Mouse (Mus musculus) lung, embryonic 15.5 days (tissue): ENCODE data around the gene Chmp2b. TPM values are rescaled to one million over a fixed set of nuclear protein-coding genes. Genes with fewer than 3 reads are reported as not detected.

Source experiments
- ATAC-seq: fragments of 200-750 bp; cut with Nextera tagmentation; 2 replicates; pipeline ENCODE4 v1.8.0; 2017; ENCODE audit warnings: moderate number of reproducible peaks, borderline replicate concordance; ENCODE audit not compliant: low FRiP score, low TSS enrichment; ENCODE audit errors: extremely low read depth
- H3K27ac ChIP-seq: fragments of 300-500 bp; sonication (generic); 2 replicates; pipeline ENCODE4 v1.5.1; 2015; ENCODE audit warnings: moderate library complexity, mild to moderate bottlenecking, inconsistent platforms
- H3K27me3 ChIP-seq: fragments of 300-500 bp; sonication (generic); 2 replicates; pipeline ENCODE4 v1.6.1; 2015; ENCODE audit warnings: inconsistent platforms
- H3K36me3 ChIP-seq: fragments of 300-500 bp; sonication (generic); 2 replicates; pipeline ENCODE4 v1.6.1; 2015; ENCODE audit warnings: inconsistent platforms
- H3K4me1 ChIP-seq: fragments of 300-500 bp; sonication (generic); 2 replicates; pipeline ENCODE4 v1.6.1; 2015; ENCODE audit warnings: inconsistent platforms
- H3K4me2 ChIP-seq: fragments of 300-500 bp; sonication (generic); 2 replicates; pipeline ENCODE4 v1.6.1; 2015; ENCODE audit warnings: inconsistent platforms, mild to moderate bottlenecking, moderate library complexity
- H3K4me3 ChIP-seq: fragments of 300-500 bp; sonication (generic); 2 replicates; pipeline ENCODE4 v1.5.1; 2015; ENCODE audit warnings: mild to moderate bottlenecking, inconsistent platforms
- H3K9ac ChIP-seq: fragments of 300-500 bp; sonication (generic); 2 replicates; pipeline ENCODE4 v1.6.1; 2015; ENCODE audit warnings: inconsistent platforms
- H3K9me3 ChIP-seq: fragments of 300-500 bp; sonication (generic); 2 replicates; pipeline ENCODE4 v1.6.1; 2016; ENCODE audit warnings: inconsistent platforms
- WGBS: fragments of 180-500 bp; shearing (Covaris S2); methylation state at CpG from one replicate; pipeline ENCODE4 v1.1.7; 2015; 5-methylcytosine and 5-hydroxymethylcytosine counted together
- polyA plus RNA-seq: library from polyadenylated mRNA; unstranded; fragments of >200 nt; fragmentation: Nextera tagmentation; extraction: Ambion mirVana; gene quantifications from 2 replicates; pipeline ENCODE4 v1.2.1, GENCODE M21; 2015

The Chmp2b gene
- polyA plus RNA-seq, 1 experiment from 2014 or later = 93.5 TPM

GRCm38 (mm10) chr16:65520211-65520610, 42.3 kb downstream of the Chmp2b start, which contains the start of gene Pou1f1:
Gene Pou1f1 (plus strand): TSS chr16:65520511.
- ATAC-seq = no peak
- 67% methylated on average over 6 of the region's 6 CpGs for WGBS

GRCm38 (mm10) chr16:65514223-65514622, 48.3 kb downstream of the Chmp2b start:
- Histone ChIP-seq H3K9me3 (no peaks in the 10 kb centered on the region), H3K4me2 (no peak overlapping the region), H3K27ac (no peak overlapping the region), H3K36me3 (no peaks in the 10 kb centered on the region), H3K27me3 (no peaks in the 10 kb centered on the region), H3K9ac (no peak overlapping the region), H3K4me3 (no peak overlapping the region), H3K4me1 (no peaks in the 10 kb centered on the region)
- 67% methylated on average over 7 of the region's 7 CpGs for WGBS
- ATAC-seq = no peak

More at GRCm38 (mm10) chr16:65520211-65520610, 42.3 kb downstream of the Chmp2b start, which contains the start of gene Pou1f1:
- Histone ChIP-seq H3K4me3 (no peak within 1 kb of the TSS), H3K9me3 (no peaks in the 10 kb centered on the region), H3K9ac (no peak within 1 kb of the TSS), H3K4me2 (no peak within 1 kb of the TSS), H3K4me1 (no peaks in the 10 kb centered on the region), H3K27me3 (no peaks in the 10 kb centered on the region), H3K36me3 (no peaks in the 10 kb centered on the region), H3K27ac (no peak within 1 kb of the TSS)

- ATAC-seq = no peak
- no peak overlapping the region for H3K27ac ChIP-seq
- no peaks in the 10 kb centered on the region for H3K4me1 ChIP-seq
- WGBS = 28% methylated on average over 2 of the region's 2 CpGs
- no peak overlapping the region for H3K9ac ChIP-seq
- H3K27me3 ChIP-seq = no peaks in the 10 kb centered on the region
- no peaks in the 10 kb centered on the region for H3K36me3 ChIP-seq
- no peak overlapping the region for H3K4me3 ChIP-seq
- no peaks in the 10 kb centered on the region for H3K9me3 ChIP-seq
- no peak overlapping the region for H3K4me2 ChIP-seq
These were observed 65.5 kb downstream of the Chmp2b start for GRCm38 (mm10) chr16:65497049-65497448.

GRCm38 (mm10) chr16:65496030-65496429, 66.5 kb downstream of the Chmp2b start:
- Histone ChIP-seq H3K4me2 (no peak overlapping the region), H3K27ac (no peak overlapping the region), H3K4me3 (no peak overlapping the region), H3K36me3 (no peaks in the 10 kb centered on the region), H3K9me3 (no peaks in the 10 kb centered on the region), H3K4me1 (no peaks in the 10 kb centered on the region), H3K9ac (no peak overlapping the region), H3K27me3 (no peaks in the 10 kb centered on the region)
- ATAC-seq = no peak
- WGBS = 60% methylated on average over 5 of the region's 5 CpGs

Other genes with a start within 250 kb of the Chmp2b start
- gene Pou1f1, start 42.2 kb downstream of the Chmp2b start, polyA plus RNA-seq = not detected in 2 replicates